Mouse (Mus musculus) MEL-GATA-1-ER (cell line): Measurements from ENCODE around the gene Slc4a3.
A peak's percentile ranks its signal among the peaks of the same experiment; 100 is the strongest.

Experiments
- DNase-seq: peaks from one replicate; pipeline ENCODE4 v3.0.0-alpha.2; 2012; ENCODE audit warnings: low read depth; ENCODE audit errors: extremely low read depth

Slc4a3 gene

DNA sequence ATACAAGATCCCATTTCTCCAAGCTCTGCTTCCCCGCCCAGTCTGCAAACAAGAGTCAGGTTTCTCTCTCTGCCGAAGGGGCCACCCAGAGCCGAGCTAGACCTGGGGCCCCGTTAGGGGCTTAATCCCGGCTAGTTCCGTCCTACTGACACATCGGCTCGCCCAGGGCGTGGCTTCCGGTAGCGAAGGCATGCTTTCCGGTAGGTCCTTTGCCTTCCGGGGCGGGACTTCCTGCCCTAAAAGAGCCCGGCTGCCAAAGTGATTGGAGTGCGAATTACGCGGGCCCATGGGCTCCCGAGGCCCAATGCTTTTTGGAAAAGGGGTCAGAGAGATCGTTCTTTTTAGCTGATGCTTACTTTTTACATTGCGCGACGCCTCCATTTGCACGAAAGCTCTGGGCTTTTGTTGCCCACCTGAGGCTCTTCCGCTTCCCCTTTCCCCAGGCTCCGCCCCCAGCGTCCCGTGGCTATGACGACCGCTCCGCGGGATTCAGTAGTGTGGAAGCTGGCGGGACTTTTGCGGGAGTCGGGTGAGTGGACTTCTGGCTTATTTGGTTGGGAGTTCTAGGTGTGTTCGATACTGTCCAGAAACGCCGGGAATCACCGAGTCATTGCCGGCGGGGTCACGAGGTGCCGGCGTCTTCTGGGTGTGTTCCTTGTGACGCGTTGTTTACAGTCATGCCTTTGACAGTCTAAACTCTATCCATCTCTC, 24.6 kb upstream of the Slc4a3 start, which contains the start of gene Stk11ip:
Gene Stk11ip, plus strand, starts transcription at position 209 of the 711 bp plus-strand sequence.
- DNase-seq: peak; percentile 89

DNA sequence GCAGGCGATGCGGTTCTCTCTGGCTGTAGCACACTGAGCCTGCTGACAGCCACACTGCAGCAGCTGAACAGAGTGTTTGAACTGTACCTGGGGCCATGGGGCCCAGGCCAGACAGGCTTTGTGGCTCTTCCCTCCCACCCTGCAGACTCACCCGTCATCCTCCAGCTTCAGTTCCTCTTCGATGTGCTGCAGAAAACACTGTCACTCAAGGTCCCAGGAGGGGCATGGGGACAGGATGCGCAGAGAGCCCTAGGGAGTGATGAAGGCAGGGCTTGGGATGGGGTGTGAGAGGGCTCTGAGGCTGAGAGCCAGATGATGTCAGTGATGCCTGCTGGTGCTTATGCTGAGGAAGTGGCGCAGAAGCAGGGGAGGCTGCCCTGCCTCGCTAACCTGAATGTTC, 21.4 kb upstream of the Slc4a3 start:
- no peak for DNase-seq

DNA sequence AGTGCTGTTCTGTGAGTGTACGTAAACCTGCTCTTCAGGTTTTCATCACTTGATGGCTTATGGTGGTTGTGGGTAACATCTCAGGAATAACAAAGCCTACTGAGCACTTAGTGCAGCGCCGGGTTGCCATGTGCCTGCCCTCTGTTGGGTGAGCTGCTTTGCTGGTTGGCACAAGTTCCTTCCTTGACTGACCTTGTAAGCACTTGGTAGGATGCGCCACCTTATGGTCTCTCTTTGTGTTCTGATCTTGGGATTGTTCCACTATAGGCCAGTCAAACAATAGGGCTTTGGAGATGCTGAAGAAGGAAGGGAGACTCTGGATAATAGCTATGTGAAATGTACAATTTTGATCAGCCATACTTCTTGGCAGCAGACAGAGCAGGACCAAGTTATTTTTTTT, 15.5 kb upstream of the Slc4a3 start:
- no peak for DNase-seq

DNA sequence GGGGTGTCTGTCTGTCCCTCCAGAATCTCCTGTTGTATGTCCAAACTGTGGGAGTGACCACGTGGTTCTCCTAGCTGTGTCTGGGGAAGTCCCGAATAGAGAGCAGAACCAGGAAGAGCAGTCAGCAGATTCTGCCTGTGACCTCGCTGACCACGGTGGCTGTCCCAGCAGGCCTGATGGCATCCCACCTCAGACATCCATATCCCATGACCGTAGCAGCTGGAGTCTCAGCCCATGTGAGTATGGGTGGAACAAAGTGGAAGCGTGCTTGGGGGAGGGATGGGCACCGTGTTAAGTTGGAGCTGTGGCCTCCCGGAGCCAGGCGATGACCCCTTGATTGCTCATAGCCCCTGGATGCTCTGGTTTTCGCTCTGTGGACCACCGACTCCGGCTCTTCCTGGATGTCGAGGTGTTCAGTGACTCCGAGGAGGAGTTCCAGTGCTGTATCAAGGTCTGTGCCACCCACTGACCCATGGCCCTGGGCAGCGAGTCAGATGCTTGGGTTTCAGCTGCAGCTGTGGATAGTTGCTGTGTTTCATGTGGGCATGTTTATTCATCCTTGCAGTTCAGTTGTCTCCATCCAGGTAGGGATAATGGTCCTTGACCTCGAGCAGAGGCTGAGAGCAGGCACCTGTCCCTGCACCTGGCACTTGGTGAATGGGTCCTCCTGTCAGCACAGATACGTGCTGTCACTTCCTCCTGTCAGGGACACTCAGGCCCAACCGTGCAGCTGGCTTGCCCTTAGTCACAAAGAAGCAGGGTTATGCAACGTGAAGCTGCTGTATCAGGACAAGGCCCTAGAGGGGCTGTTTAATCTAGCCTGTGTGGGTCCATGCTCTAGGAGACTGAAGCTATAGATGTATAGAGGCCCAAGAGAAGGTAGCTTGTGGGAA, 13.5 kb upstream of the Slc4a3 start:
- DNase-seq: no peak

DNA sequence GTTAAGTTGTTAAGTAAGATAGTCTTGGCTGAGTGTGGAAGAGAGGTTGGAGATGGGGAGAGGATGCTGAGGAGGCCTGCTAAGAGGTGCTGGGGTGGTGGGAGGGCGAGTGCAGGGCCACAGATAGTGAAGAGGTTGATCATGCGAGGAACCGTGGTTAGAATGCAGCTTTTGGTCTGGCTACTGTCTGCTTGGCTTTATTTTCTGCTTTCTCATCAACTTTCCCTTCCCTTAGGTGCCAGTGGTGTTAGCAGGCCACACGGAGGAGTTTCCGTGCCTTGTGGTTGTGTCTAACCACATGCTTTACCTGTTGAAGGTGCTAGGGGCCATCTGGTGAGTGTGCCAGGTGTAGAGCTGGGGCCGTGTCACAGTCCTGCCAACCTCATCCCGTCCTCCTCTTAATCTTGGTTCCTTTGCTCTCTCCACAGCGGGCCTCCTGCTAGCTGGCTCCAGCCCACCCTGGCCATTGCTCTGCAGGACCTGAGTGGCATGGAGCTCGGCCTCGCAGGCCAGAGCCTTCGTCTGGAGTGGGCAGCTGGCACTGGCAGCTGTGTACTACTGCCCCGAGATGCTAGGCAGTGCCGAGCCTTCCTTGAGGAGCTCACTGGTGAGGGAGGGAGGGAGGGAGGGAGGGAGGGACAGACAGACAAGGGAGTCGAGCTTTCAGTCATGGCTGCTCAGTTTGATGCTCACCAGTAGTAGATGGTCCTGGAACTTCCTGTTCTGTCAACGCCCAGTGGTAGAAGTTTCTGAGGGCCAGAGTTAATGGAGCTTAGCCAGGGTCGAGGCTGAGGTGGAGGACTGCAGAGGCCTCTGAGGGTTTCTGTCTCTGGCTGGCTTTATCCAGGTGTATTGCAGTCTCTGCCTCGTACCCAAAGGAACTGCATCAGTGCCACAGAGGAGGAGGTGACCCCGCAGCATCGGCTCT, 12.5 kb upstream of the Slc4a3 start:
- DNase-seq: no peak

DNA sequence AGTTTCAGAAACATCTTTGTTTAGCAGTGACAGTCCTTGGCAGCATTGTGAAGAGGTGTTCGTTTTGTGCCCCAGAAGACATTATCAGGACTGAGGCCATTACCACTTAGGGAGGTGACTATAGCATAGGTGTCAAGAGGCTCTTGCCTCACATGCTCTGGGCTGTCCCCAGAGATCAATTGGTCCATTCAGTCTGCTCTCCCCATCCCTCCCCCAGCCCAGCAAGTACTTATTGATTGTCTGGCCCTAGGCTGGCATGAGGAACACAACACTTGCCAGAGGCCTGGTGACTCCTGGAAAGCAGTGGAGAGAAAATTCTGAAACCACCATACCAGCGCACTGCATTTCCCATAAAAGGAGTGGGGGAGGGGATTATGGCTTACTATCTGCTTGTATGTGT, 8.5 kb upstream of the Slc4a3 start:
- DNase-seq: no peak

DNA sequence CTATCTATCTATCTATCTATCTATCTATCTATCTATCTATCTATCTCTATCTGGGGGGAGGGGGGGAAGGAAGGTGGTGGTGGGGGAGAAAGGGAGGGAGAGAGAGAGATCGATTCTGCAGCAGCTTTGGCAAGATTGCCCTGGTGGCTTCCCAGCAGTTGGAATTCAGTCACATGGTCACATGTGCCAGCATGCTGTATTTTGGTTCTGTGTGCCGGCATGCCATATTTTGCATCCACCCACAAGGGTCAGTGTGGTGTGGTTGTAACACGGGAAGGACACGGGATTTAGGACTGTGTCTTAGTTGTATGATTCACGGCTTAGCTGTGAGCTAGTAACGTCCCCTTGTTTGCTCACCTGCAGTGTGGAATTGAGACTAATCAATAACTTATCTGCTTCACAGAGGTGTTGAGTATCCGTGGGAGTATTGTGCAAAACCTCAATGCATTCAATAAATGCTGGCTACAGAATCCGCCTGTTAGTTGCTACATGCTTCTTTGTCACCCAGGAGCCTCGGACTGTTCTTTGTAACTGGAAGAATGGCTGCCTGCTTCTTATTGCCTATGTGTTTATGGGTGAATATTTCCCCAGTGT, 7.4 kb upstream of the Slc4a3 start:
- DNase-seq: no peak

DNA sequence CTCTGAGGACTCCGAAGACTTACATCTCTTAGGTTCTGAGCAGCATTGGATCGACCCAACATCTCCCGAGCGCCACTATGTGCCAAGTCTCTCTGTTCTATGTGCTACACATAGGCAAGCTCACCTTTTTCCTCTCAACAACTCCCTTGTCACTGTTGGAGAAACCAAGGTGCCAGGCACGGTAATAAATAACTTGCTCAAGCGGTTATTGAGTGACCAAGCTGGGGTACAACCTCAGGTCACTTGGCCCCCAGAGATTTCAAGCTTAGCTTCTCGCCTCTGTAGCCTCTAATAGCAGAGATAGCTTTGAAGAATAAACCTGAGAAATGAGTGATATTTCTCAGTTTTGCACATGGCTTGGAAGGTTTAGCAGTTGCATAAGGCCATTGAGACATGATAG, 4.6 kb upstream of the Slc4a3 start:
- DNase-seq: no peak

DNA sequence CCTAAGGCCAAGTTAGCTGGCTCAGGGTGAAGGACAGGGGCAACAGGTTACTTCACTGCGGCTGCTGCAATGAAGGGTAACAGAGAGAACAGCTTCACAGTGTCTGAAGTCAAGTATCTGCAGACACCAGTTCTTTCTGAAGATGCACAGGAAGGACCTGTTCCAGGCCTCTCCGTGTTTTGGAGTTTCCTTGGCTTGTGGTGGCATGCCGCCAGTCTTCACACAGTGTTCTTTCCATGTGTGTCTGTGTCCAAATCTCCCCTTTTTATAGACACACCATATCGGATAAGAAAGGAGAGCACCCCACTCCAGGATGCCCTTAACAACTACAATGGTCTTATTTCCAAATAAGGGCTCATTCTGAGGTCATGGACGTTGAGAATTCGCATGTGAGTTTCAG, 1.7 kb upstream of the Slc4a3 start:
- no peak for DNase-seq

DNA sequence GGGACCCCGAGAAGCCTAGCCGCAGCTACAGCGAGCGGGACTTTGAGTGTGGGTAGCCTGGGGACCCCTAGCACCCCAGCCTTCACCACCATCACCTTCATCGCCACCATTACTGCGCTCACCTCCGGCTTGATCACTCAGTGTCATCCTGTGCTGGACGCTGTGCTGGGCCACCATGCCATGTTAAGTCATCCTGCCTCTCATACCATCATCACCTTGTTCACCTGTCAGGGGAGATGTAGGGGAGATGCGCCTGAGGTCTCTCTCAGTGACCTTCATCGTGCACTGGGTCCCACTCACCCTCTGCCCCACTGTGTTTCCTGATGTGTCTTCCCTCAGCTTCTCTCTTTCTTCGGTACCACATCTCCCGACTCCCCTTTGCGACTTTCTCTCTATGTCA, 1.3 kb downstream of the Slc4a3 start:
- no peak for DNase-seq

DNA sequence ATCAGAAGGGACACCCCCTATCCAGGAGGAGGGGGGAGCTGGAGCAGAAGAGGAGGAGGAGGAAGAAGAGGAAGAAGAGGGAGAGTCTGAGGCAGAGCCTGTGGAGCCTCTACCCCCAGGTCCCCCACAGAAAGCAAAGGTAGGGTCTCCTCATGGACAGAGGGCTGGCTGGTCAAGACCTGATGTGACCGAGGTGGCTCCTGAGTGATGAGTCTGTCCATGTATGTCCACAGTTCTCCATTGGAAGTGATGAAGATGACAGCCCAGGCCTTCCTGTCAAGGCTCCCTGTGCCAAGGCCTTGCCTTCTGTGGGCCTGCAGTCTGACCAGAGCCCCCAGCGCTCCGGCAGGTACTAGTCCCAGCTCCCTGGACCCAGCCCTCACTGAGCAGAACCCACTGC, 2.0 kb downstream of the Slc4a3 start:
- no peak for DNase-seq

DNA sequence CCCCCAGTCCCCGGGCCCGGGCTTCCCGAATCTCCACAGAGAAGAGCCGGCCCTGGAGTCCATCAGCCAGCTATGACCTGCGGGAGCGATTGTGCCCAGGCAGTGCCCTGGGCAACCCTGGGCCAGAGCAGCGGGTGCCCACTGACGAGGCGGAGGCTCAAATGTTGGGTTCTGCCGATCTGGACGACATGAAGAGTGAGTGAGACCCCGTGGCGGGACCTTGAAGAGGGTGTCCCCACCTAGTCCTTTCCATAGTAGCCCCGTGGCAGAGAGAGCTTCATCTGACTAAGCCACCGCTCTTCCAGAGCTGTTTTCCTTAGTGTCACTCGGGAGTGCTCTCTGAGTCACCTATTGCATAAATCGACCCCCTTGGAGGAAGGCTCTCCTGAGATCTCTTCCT, 2.8 kb downstream of the Slc4a3 start:
- no peak for DNase-seq

DNA sequence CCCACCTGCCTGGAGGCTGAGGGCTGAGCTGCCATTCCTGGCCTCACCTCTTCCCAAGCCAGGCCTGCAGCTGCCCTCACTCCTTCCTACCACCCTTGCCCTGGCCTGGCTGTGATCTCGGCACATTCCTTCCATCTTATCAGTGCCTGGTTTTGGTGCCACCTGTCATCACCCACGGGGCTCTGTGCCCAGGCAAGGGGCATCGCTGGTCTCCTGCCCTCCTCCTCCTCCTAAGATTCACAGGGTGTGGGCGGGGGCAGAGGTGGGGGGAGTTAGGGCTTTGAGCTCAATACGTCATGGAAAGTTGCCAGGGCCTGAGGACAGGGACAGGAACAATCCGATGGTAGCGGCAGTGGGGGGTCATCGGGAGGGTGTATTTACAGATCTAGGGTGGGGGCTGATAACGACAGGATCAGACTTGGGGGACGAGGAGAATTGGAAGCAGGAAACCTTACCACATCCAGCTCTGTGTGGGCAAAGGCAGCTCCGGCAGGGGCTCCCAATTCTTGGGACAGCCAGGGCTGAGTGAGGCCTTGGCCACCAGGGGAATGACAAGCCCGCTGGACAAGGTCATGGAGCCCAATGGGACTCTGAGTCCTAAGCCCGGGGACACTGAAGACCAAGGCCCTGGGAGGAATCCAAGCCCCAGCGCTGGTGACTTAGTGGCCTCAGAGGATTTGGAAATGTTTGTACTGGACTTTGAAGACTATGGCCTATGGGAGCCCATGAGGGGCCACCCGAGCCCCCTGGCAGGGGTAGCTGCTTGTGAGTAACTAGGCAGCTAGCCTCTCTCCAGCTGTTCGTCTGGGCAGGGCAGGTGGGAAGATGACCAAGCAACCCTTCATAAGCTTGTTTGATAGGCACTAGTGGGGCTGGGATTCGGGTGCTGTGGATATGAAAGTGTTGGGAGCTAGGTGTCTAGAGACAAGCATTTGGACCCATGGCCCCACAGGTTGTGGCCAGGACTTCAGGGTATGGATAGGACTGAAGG, 3.5 kb downstream of the Slc4a3 start:
- DNase-seq: no peak

DNA sequence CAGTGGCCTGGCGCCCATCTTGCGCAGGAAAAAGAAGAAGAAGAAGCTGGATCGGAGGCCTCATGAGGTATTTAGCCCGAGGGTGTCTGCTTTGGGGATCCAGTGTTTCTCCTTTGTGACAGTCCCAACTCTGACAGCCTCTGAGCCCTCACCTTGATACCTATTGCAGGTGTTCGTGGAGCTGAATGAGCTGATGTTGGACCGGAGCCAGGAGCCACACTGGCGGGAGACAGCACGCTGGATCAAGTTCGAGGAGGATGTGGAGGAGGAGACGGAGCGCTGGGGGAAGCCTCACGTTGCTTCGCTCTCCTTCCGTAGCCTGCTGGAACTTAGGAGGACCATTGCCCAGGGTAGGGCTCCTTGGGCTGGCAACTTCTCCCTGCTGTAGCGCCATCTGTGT, 4.5 kb downstream of the Slc4a3 start:
- no peak for DNase-seq

DNA sequence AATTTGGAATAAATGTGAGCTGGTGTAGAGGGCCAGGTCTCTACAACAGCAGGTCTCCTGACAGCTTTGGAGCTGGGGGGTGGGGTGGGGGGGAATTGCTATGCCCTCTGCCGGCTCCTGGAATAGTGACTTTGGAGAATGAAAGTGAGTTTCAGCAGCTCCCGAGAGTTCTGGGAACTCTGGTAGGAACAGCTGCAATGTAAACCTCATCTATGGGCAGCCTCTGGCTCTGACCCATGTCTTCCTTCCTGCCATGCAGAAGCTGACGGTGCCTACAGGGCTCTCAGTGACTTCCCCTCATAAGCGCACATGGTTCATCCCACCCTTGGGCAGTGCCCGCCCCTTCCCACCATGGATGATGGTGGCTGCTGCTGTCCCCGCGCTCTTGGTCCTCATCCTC, 9.6 kb downstream of the Slc4a3 start:
- DNase-seq: no peak

DNA sequence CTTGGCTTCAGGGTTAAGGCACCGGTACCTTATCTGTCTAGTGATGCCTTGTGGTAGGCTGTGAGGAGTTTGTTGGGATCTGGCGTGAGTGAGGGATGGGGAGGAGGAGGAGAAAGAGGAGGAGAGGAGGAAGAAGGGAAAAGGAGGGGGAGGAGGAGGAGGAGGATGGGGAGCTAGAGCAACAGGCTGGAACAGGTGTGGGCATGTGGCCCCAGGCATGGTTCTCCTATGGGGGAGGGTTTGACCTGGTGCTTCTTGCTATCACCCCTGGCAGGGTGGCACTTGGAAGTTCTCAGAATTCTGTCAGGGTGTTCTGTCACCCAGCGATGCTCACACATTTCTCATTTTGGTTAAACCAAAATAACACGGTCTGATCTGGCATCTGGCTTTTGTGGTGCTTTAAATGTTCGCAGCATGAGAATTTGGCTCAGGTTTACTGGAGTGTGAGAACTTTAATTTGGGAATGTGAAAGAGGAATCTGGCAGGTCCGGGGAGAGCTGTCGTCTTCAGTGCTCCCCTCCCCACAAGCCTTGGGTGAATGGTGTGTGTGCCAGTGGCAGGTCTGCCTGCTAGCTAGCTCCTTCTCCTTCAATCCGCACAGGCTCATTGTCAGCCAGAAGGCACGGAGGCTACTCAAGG, 10.2 kb downstream of the Slc4a3 start:
- DNase-seq: no peak

DNA sequence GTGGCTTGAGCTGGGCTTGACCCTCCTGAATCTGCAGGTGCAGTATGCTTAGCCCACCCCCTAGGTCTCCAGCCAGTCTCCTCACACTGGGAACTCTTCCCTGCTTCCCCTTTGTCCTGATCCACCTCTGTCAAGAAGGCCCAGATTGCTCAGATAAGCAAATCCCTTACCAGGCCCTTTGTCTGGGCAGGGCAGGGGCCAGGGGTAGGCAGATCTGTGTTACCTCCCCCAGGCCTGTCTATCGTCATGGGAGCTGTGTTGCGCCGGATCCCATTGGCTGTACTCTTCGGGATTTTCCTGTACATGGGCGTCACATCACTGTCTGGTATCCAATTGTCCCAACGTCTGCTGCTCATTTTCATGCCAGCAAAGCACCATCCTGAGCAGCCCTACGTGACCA, 11.0 kb downstream of the Slc4a3 start:
- DNase-seq: no peak

DNA sequence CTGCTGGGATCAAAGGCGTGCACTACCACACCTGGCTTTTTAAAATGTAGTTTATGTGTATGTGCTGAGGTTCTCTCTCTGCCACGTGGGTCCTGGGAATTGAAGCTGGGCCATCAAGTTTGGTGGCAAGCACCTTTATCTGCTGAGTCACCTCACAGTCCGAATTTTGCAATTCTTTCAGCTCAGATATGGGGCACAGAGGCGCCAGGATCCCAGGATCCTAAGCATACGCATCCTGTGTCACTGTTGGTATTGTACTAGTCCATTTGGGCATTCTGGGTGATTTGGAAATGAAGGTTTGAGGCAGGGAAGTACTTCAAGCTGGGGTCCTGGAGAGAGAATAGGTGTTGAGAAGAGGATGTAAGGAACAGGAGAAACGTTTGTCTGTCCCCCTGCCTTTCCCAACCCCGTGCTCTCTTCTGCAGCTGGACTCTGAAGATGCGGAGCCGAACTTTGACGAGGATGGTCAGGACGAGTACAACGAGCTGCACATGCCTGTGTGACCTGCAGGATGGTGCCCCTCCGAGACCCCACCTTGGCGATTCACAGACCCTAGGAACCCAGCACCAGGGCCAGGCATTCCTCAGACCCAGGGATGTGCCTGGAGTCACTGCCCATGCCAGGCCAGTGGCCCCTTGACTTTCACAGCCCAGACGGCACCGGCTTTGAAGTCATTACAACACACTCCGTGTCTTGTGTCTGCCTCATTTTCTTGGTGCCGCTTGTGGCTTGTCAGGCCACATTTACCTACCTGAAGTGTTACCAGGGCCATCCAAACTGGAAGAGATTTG, 12.5 kb downstream of the Slc4a3 start:
- DNase-seq: no peak
